Mouse (Mus musculus) forebrain, embryonic 16.5 days (tissue): Measurements from ENCODE around the gene Dtx4. TPM values are rescaled to one million over a fixed set of nuclear protein-coding genes. Genes with fewer than 3 reads are reported as not detected.
A peak's percentile ranks its signal among the peaks of the same experiment; 100 is the strongest.

Experiments used
- ATAC-seq: fragments of 200-750 bp; cut with Nextera tagmentation; 2 replicates; pipeline ENCODE4 v1.8.0; 2017; ENCODE audit warnings: mild to moderate bottlenecking, moderate library complexity
- H3K27ac ChIP-seq: fragments of 300-500 bp; sonication (generic); 2 replicates; pipeline ENCODE4 v1.5.1; 2014; ENCODE audit warnings: low read length, control low read depth
- H3K27me3 ChIP-seq: fragments of 300-500 bp; sonication (generic); replicated peaks from 2 replicates; pipeline ENCODE4 v1.6.1; 2014; ENCODE audit warnings: low read length; ENCODE audit not compliant: control insufficient read depth, insufficient read depth
- H3K36me3 ChIP-seq: fragments of 300-500 bp; sonication (generic); 2 replicates; pipeline ENCODE4 v1.6.1; 2014; ENCODE audit not compliant: control insufficient read depth, insufficient read depth
- H3K4me1 ChIP-seq: fragments of 300-500 bp; sonication (generic); replicated peaks from 2 replicates; pipeline ENCODE4 v1.6.1; 2014; ENCODE audit warnings: low read length; ENCODE audit not compliant: control insufficient read depth, insufficient read depth
- H3K4me2 ChIP-seq: fragments of 300-500 bp; sonication (generic); 2 replicates; pipeline ENCODE4 v1.6.1; 2014; ENCODE audit warnings: mild to moderate bottlenecking, low read length, control low read depth
- H3K4me3 ChIP-seq: fragments of 300-500 bp; sonication (generic); replicated peaks from 2 replicates; pipeline ENCODE4 v1.5.1; 2014; ENCODE audit warnings: mild to moderate bottlenecking, low read length, control low read depth
- H3K9ac ChIP-seq: fragments of 300-500 bp; sonication (generic); replicated peaks from 2 replicates; pipeline ENCODE4 v1.6.1; 2014; ENCODE audit warnings: low read depth, low read length, control low read depth
- H3K9me3 ChIP-seq: fragments of 300-500 bp; sonication (generic); 2 replicates; pipeline ENCODE4 v1.6.1; 2016; ENCODE audit warnings: low read length; ENCODE audit not compliant: control insufficient read depth
- WGBS: fragments of 180-500 bp; shearing (Covaris S2); extraction: QIAGEN DNeasy Blood & Tissue Kit; methylation state at CpG from one replicate; pipeline ENCODE4 v1.1.7; 2014; 5-methylcytosine and 5-hydroxymethylcytosine counted together
- polyA plus RNA-seq: library from polyadenylated mRNA; unstranded; fragments of >200 nt; fragmentation: Nextera tagmentation; extraction: Ambion mirVana; gene quantifications from 2 replicates; pipeline ENCODE4 v1.2.1, GENCODE M21; 2015

Dtx4 gene
- polyA plus RNA-seq, 1 experiment from 2014 or later, result 21.3 TPM

- ATAC-seq, result no peak
- WGBS, result 68% methylated on average over 5 of the region's 5 CpGs
- H3K36me3 ChIP-seq, result no peaks in the 10 kb centered on the region
- no peak overlapping the region for H3K4me2 ChIP-seq
- H3K9ac ChIP-seq, result no peak overlapping the region
- H3K4me1 ChIP-seq, result no peaks in the 10 kb centered on the region
- H3K4me3 ChIP-seq, result no peak overlapping the region
- H3K27me3 ChIP-seq, result no peaks in the 10 kb centered on the region
- no peaks in the 10 kb centered on the region for H3K9me3 ChIP-seq
- H3K27ac ChIP-seq, result no peak overlapping the region
Observed at GRCm38 (mm10) chr19:12440103-12440725, 61.0 kb downstream of the Dtx4 start.

- Histone ChIP-seq H3K36me3 (no peaks in the 10 kb centered on the region), H3K4me3 (no peak overlapping the region), H3K4me2 (no peak overlapping the region), H3K9ac (no peak overlapping the region), H3K27ac (no peak overlapping the region), H3K27me3 (no peaks in the 10 kb centered on the region), H3K4me1 (no peaks in the 10 kb centered on the region), H3K9me3 (no peaks in the 10 kb centered on the region)
- no peak for ATAC-seq
- WGBS, result 50% methylated on average over 1 of the region's 1 CpGs
Observed at GRCm38 (mm10) chr19:12439581-12439980, 61.7 kb downstream of the Dtx4 start.

- ATAC-seq, result no peak
- H3K4me2 ChIP-seq, result no peak overlapping the region
- H3K36me3 ChIP-seq, result no peaks in the 10 kb centered on the region
- H3K27ac ChIP-seq, result no peak overlapping the region
- H3K4me3 ChIP-seq, result no peak overlapping the region
- no peaks in the 10 kb centered on the region for H3K4me1 ChIP-seq
- no peaks in the 10 kb centered on the region for H3K27me3 ChIP-seq
- H3K9me3 ChIP-seq, result no peaks in the 10 kb centered on the region
- no peak overlapping the region for H3K9ac ChIP-seq
- 84% methylated on average over 4 of the region's 4 CpGs for WGBS
Observed at GRCm38 (mm10) chr19:12435750-12436524, 65.3 kb downstream of the Dtx4 start.

DNA sequence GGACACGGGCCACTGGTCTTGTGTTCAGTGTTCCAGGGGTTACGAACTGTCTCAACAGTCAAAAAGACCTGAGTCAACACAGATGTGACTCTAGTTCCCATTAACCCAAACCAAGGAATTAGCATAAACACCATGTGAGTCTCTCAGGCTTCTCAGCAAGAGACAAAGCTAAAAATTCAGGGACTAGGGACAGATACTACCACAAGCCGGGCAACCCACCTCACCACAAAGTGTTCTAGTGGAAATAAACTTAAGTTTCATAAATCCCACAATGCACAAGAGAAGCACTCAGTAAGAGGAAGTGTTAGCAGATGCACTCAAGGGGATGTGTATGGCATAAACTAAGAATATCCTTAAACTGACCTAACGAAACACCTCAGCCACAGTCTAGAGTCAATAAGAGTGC, 66.2 kb downstream of the Dtx4 start:
- H3K36me3 ChIP-seq, result no peaks in the 10 kb centered on the region
- no peak overlapping the region for H3K9ac ChIP-seq
- no peak overlapping the region for H3K4me3 ChIP-seq
- H3K4me1 ChIP-seq, result no peaks in the 10 kb centered on the region
- 94% methylated on average over 4 of the region's 4 CpGs for WGBS
- no peak overlapping the region for H3K4me2 ChIP-seq
- no peak overlapping the region for H3K27ac ChIP-seq
- H3K9me3 ChIP-seq, result no peaks in the 10 kb centered on the region
- no peak for ATAC-seq
- H3K27me3 ChIP-seq, result no peaks in the 10 kb centered on the region

DNA sequence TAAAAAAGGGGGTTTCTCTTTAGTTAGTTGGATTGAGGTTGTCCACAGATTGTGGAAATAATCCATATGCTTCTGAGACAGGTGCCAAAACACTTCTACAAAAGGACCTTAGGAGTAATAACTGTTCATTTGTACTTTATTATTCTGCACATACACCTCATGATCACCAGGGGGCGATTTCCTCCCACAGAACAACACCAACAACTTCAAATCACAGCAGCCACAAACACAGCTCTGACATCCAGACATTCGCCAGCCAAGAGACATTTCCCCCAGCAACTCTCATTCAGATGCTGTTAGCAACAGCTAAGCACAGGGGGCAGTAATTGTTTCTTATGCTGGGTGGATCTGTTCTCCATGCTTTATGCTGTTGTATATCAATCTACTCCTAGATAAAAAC, 68.2 kb downstream of the Dtx4 start:
- no peak overlapping the region for H3K4me3 ChIP-seq
- no peaks in the 10 kb centered on the region for H3K36me3 ChIP-seq
- no peaks in the 10 kb centered on the region for H3K9me3 ChIP-seq
- 2% methylated on average over 2 of the region's 2 CpGs for WGBS
- no peaks in the 10 kb centered on the region for H3K4me1 ChIP-seq
- ATAC-seq, result peak; percentile 69
- no peak overlapping the region for H3K27ac ChIP-seq
- no peaks in the 10 kb centered on the region for H3K27me3 ChIP-seq
- no peak overlapping the region for H3K9ac ChIP-seq
- no peak overlapping the region for H3K4me2 ChIP-seq

DNA sequence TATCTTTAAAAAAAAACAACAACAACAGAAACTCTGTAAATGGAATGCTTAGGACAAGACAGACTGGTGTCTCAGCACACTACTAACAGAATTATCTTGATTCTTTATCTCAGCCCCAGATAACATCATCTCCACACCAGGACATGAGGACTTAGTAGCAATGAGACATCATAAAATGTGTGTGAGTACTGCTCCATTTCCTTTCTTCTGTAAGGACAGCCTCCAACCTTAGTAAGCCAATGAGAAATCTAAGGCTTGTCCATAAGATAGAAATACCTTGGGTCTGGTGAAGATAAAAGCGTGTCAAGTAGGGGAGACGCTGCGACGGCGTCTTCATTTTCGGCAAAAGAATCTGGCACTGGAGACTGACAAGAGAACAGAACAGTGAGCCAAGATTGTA, 73.6 kb downstream of the Dtx4 start, which contains the start of gene Pfpl:
Gene Pfpl, plus strand, starts transcription at position 301 of the 400 bp plus-strand sequence.
- no peak for ATAC-seq
- WGBS, result 96% methylated on average over 6 of the region's 6 CpGs
- no peaks in the 10 kb centered on the region for H3K4me1 ChIP-seq
- no peaks in the 10 kb centered on the region for H3K27me3 ChIP-seq
- no peaks in the 10 kb centered on the region for H3K36me3 ChIP-seq
- H3K4me3 ChIP-seq, result no peak within 1 kb of the TSS
- no peak within 1 kb of the TSS for H3K9ac ChIP-seq
- no peak within 1 kb of the TSS for H3K27ac ChIP-seq
- H3K9me3 ChIP-seq, result no peaks in the 10 kb centered on the region
- H3K4me2 ChIP-seq, result no peak within 1 kb of the TSS

- no peaks in the 10 kb centered on the region for H3K4me1 ChIP-seq
- H3K27me3 ChIP-seq, result no peaks in the 10 kb centered on the region
- H3K36me3 ChIP-seq, result no peaks in the 10 kb centered on the region
- no peak for ATAC-seq
- no peak overlapping the region for H3K9ac ChIP-seq
- H3K9me3 ChIP-seq, result no peaks in the 10 kb centered on the region
- no peak overlapping the region for H3K4me3 ChIP-seq
- H3K4me2 ChIP-seq, result no peak overlapping the region
- WGBS, result 93% methylated on average over 5 of the region's 5 CpGs
- no peak overlapping the region for H3K27ac ChIP-seq
Observed at GRCm38 (mm10) chr19:12427101-12427500, 74.2 kb downstream of the Dtx4 start.

- Histone ChIP-seq H3K27ac (no peak overlapping the region), H3K36me3 (no peaks in the 10 kb centered on the region), H3K4me1 (no peaks in the 10 kb centered on the region), H3K4me3 (no peak overlapping the region), H3K9ac (no peak overlapping the region), H3K27me3 (no peaks in the 10 kb centered on the region), H3K4me2 (no peak overlapping the region), H3K9me3 (no peaks in the 10 kb centered on the region)
- no peak for ATAC-seq
- 82% methylated on average over 1 of the region's 1 CpGs for WGBS
Observed at GRCm38 (mm10) chr19:12421680-12422079, 79.6 kb downstream of the Dtx4 start.

DNA sequence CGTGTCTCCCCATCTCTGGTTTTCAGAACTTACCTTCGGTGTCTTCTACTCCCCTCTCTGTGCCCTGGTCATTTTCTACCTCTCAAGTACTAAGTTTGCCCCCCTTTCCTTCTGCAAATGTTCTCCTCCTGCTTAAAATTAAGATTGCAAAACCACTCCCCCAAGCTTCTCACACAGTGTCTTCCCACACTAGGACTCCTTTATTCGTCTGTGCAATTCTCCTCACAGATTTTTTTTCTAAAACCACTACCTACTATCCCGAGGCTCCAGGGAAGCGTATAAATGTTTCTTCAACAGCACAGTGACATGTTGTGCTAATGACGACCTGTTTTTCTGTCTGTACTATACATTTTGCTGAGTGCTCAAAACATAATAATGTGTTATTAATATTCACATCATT, 80.7 kb downstream of the Dtx4 start:
- Histone ChIP-seq H3K27ac (no peak overlapping the region), H3K4me2 (no peak overlapping the region), H3K4me3 (no peak overlapping the region), H3K9me3 (no peaks in the 10 kb centered on the region), H3K27me3 (no peaks in the 10 kb centered on the region), H3K36me3 (no peaks in the 10 kb centered on the region), H3K4me1 (no peaks in the 10 kb centered on the region), H3K9ac (no peak overlapping the region)
- ATAC-seq, result no peak
- 73% methylated on average over 6 of the region's 6 CpGs for WGBS
